ENCODE assay signal across 14 mouse cellular contexts in genomic region chr7:83568815-83569214, GRCm38 (mm10). TPM values are rescaled to one million over a fixed set of nuclear protein-coding genes. Genes with fewer than 3 reads are reported as not detected.
A peak's percentile ranks its signal among the peaks of the same experiment; 100 is the strongest.
DNase-seq lines count a peak whose midpoint lies in the region; TF ChIP-seq lines count a peak whose summit lies in the region.
"Had no signal": no experiment of that assay in that cellular context is flagged by ENCODE, and none has a peak within 500 bp of the region (broad histone marks: within the 10 kb centered on the region; RNA-seq: fewer than 3 reads in every experiment).

No protein-coding gene starts in this region.

- no peak for TF ChIP-seq CTCF in CH12.LX (conservative IDR thresholded peaks at IDR 0.05 in 1 of 2, IDR thresholded peaks at IDR 0.05 in 1 of 2; ENCODE audit: low read depth in 2 of 2, low read length in 2 of 2)

- dilution Hi-C loops in CH12.LX (cut with MboI; ENCODE audit: extremely low pct_ligation_motif_present, extremely low pct_unique_long_range_greater_than_20kb, low sequenced_read_pairs) = no loop called here

- H3K4me3 ChIP-seq in CH12.LX (replicated peaks in 1 of 3; ENCODE audit: low read depth in 2 of 3, low read length in 2 of 3, poor library complexity in 1 of 3) = peak overlapping the region in 1 of 3 experiments; percentile 45
- H3K4me3 ChIP-seq: forebrain, embryonic 13.5 days; heart, embryonic 10.5 days; hindbrain, embryonic 13.5 days had no signal

- TF ChIP-seq POLR2A in CH12.LX (IDR thresholded peaks at IDR 0.05; ENCODE audit: low read depth, low read length) = no peak

- peak overlapping the region; percentile 97 for H3K4me2 ChIP-seq in CH12.LX (ENCODE audit: insufficient read depth, low read depth, poor library complexity, severe bottlenecking)
- H3K4me2 ChIP-seq: forebrain, embryonic 13.5 days; hindbrain, embryonic 13.5 days had no signal

- peak overlapping the region; percentile 56; the same call in 1 of the 2 replicates for H3K27ac ChIP-seq in CH12.LX (ENCODE audit: insufficient read depth, low read depth)
- H3K27ac ChIP-seq: forebrain, embryonic 13.5 days; heart, embryonic 10.5 days; hindbrain, embryonic 13.5 days; hindbrain, postnatal 0 days had no signal

- H3K79me2 ChIP-seq in CH12.LX (replicated peaks; ENCODE audit: control insufficient read depth, extremely low read depth, insufficient read depth, poor library complexity, severe bottlenecking) = no peaks in the 10 kb centered on the region

- peaks cover 5 to 25% of the 10 kb centered on the region in 2 experiments for H3K4me1 ChIP-seq in CH12.LX (ENCODE audit: control insufficient read depth in 1 of 2, insufficient read depth in 2 of 2)
- H3K4me1 ChIP-seq: forebrain, embryonic 13.5 days; heart, embryonic 10.5 days; hindbrain, embryonic 13.5 days had no signal

- no peaks in the 10 kb centered on the region for H3K9me3 ChIP-seq in CH12.LX (replicated peaks; ENCODE audit: low read length)
- H3K9me3 ChIP-seq: forebrain, embryonic 13.5 days; heart, embryonic 10.5 days; hindbrain, embryonic 13.5 days had no signal

- DNase-seq in cerebellum, adult 11-12 months = peak; percentile 72
- no peak for DNase-seq in cerebellum, postnatal 14 days
- DNase-seq in CH12.LX (ENCODE audit: extremely low read depth) = peak; percentile 21
- peak; percentile 60 to 65 for DNase-seq in cerebellum, adult 18-20 months
- peak; percentile 82 for DNase-seq in cerebellum, adult 9-11 months
- DNase-seq in left cerebral cortex, adult 9 months (ENCODE audit: low spot score in 2 of 2) = no peak
- no peak for DNase-seq in frontal cortex, postnatal 25 days (ENCODE audit: low spot score in 2 of 2)
- DNase-seq: adrenal gland, adult 8-10 months; gastrocnemius, postnatal 36 days had no signal

- H3K36me3 ChIP-seq in CH12.LX (replicated peaks in 1 of 2; ENCODE audit: control insufficient read depth in 1 of 2, insufficient read depth in 1 of 2, low read length in 1 of 2) = no peaks in the 10 kb centered on the region
- H3K36me3 ChIP-seq: heart, embryonic 10.5 days; hindbrain, embryonic 13.5 days had no signal

- in situ Hi-C loops in CH12.LX (cut with MboI; ENCODE audit: low pct_ligation_motif_present, low pct_unique_long_range_greater_than_20kb, low sequenced_read_pairs) = loop anchor here (5.0 kb wide), 1 partner anchor 33 kb away; no protein-coding TSS in a partner anchor

- peak overlapping the region; percentile 46; the same call in 1 of the 2 replicates for H3K9ac ChIP-seq in CH12.LX (ENCODE audit: insufficient read depth, low read depth)
- H3K9ac ChIP-seq: forebrain, embryonic 13.5 days; hindbrain, embryonic 13.5 days had no signal

- TF ChIP-seq RAD21 in CH12.LX (IDR thresholded peaks at IDR 0.05; ENCODE audit: low read depth, low read length) = no peak

- no peak; the same call in 1 of the 2 replicates for TF ChIP-seq EP300 in CH12.LX (IDR thresholded peaks at IDR 0.05; ENCODE audit: low read length)

- H3K27me3 ChIP-seq in CH12.LX (replicated peaks) = no peaks in the 10 kb centered on the region
- H3K27me3 ChIP-seq: forebrain, embryonic 13.5 days; hindbrain, embryonic 13.5 days had no signal

TF ChIP-seq in CH12.LX, 34 proteins besides CTCF, POLR2A, EP300 and RAD21:
- TF ChIP-seq UBTF (IDR thresholded peaks at IDR 0.05; ENCODE audit: low read depth, low read length) (no peak), ELF1 (IDR thresholded peaks at IDR 0.05; ENCODE audit: low read depth, low read length) (peak; percentile 72)
TF ChIP-seq in CH12.LX: peak in this region for 1.

RNA-seq across cellular contexts. Expression of gene Tmc3, which starts 15.9 kb away (rescaled TPM):
- total RNA-seq in CH12.LX (2012; rRNA removed) (1.3 and 2.2 TPM in 2 replicates), CH12.LX (2014; rRNA removed) (1.2 and 1.3 TPM in 2 replicates)
- 2.3 and 3.0 TPM in 2 replicates for polyA plus RNA-seq in CH12.LX (2012; ENCODE audit: insufficient read length, low read depth)
- total RNA-seq: gastrocnemius, adult 8-10 months had no signal

Comparison
In these comparisons a context has a peak if more than half of its experiments do, and no peak if none do; other contexts are left out.
1. DNase-seq: peak in cerebellum, adult 11-12 months (single experiment), CH12.LX (single experiment), cerebellum, adult 18-20 months (2 of 2) and cerebellum, adult 9-11 months (single experiment); none in cerebellum, postnatal 14 days (0 of 2), left cerebral cortex, adult 9 months (0 of 2) and frontal cortex, postnatal 25 days (0 of 2).